Mouse (Mus musculus) erythroblast, adult 5-6 weeks (primary cell): Measurements from ENCODE around the gene Pcgf5. TPM values are rescaled to one million over a fixed set of nuclear protein-coding genes. Genes with fewer than 3 reads are reported as not detected.

ENCODE experiments used
- ATAC-seq: replicated peaks from 2 replicates; pipeline ENCODE4 v1.8.0; 2016; ENCODE audit warnings: moderate number of reproducible peaks, mild to moderate bottlenecking, moderate TSS enrichment, inconsistent platforms; ENCODE audit not compliant: poor library complexity, low FRiP score, severe bottlenecking
- total RNA-seq, 2 experiments: library from RNA; stranded (forward) in 1 of 2; stranded (reverse) in 1 of 2; fragments of 150-400 nt in 1 of 2; fragments of 200-764, 138-1000 nt in 1 of 2; gene quantifications; 2 replicates each; pipeline versions ENCODE4 v1.2.3 to v1.2.4; 2015 to 2017; ENCODE audit warnings: low replicate concordance in 2 of 2

Pcgf5 gene
- total RNA-seq, 2 experiments from 2014 or later: 18.6 to 48.1 TPM

DNA sequence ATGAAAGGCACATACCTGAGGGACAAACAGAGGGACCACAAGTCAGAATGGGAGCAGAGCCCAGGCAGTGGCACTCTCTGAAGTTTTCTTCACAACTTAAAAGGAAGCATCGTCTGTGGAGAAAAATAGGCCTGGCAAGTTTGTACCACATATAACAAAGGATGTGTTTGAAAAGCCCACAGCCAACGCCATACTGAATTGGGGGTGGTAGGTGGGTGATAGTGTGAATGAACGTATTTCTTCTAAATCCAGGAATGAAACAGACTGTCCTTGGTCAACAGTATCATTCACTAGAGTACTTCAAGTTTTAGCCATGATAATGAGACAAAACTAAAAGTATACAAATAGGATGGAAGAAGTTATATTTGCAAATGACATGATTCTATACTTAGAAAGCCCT is 123.2 kb downstream of the Pcgf5 start:
- no peak for ATAC-seq

DNA sequence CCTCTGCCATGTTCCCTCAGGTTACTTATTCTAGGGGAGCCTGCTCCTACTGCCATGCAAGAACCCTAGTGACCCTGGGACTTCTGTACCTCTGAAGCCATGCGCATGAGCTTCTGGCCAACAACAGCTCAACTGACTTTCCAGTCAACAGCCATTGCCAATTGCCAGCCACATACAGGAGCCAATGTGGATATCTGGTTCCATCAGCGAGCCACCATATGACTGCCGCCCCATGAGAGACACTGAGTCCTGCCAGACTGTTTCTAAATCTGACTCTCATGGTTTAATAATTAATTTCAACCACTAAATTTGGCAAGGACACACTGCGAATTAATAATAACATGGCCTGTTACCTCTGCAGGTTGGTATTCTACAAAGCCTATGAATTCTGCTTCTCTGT is 128.5 kb downstream of the Pcgf5 start:
- no peak for ATAC-seq

GRCm38 (mm10) chr19:36477151-36477550 is 129.0 kb downstream of the Pcgf5 start:
- no peak for ATAC-seq

DNA sequence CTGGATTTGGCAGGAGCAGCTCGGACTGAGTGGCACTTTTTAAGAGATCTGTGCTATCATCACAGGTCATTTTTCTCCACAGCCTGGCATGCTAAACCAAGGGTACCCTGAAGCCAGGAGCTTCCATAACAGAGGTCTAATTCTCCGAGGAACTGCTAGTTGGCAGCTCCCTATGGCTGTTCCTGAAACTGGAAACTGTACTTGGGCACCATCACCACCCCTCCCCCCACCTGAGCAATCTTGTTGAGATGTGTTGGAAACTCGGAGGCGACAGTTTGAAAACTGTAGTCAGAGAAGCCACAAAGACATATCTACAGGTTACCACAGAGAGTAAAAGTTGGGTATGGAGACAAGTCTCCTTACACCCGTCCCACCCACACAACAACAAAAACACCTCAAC is 129.6 kb downstream of the Pcgf5 start:
- ATAC-seq: no peak

DNA sequence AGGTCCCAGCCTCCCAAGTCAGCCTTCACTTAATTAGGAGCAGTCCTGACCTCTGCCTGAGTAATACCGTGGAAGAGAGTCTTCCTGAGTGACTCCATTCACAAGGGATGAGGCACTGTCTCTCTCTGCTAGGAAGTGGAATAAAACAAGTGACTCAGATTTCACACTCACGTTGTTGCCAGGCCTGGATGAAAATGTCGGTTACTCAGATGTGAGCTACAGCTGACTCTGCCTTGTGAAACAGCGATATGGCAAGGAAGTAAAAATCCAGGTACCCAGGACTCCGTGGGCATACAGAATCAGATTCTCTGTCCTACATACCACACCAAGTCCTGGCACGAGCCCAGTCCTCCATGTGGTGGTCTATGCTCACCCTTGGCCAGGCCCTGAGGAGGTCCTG is 142.8 kb downstream of the Pcgf5 start:
- no peak for ATAC-seq

DNA sequence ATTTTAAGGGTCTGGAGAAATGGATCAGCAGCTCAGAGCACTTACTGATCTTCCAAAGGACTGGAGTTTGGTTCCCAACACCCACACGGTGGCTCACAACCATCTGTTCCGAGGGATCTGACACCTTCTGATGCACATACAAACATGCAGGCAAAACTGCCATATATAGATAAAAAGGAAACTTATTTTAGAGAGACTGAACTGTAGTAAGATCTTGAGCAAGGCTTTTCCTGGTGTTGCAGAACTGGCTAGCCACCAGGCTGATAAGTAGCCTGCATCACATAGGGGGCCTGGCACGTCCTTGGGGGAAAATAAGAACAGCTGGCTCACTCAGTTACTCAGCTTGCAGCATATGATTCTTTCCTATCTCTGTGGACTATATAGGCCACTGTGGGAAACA is 147.4 kb downstream of the Pcgf5 start:
- no peak for ATAC-seq

DNA sequence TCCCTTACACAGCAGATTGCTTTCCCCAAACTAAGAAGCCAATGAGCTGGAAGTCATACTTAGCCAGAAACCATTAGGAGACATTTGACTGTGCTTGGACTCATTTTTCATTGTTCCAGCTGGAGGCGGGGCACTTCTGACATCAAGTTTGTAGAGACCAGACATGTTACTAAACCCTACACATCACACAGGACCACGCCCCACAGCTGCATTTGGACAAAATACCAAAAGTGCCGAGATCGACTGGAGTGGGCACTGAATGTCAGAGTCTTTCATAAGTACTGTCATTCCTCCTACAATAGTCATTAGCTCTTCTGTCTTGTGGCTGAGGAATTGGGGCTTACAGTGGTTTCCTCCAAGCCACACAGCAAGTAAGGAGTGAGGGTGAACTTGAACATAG is 148.4 kb downstream of the Pcgf5 start:
- ATAC-seq: no peak

GRCm38 (mm10) chr19:36497067-36497466 is 149.0 kb downstream of the Pcgf5 start:
- ATAC-seq: no peak; the same call in 1 of the 2 replicates

DNA sequence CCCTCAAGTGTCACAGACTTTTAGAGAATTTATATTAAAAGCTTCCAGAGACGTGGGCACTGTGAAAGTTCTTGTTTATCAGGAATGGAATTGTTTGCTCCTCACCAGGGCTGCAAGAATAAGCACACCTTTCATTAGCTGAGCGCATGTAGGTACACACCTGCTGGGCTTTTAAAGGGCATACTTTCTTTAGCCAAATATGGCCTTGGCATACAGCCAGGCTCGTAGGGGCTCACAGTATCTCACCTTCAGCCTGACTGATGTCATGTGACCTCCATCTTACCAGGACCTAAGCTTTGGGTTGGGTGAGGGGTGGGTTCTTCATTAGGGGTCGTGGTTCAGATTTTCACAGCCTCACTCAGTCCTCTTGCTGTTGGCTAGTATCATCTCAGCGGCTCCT is 149.6 kb downstream of the Pcgf5 start:
- ATAC-seq: no peak

DNA sequence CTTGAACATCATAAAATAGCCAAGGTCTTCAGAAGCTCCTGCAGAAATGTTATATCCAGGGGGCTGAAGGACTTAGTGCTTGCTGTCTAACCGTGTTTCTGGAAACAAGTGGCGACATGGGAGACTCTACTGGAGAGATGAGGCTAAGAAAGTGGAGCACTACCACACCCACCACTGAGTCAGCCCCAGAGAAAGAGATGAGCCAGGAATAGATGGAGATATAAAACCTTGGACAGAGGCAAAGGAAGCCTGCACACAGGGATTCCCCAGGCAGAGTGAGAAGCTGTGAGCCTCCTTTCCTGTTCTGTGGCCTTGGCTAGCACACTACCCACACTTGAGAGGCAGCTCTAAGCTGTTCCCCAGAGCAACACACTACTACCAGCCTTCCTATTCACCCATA is 156.6 kb downstream of the Pcgf5 start:
- no peak for ATAC-seq

Other genes with a start within 250 kb of the Pcgf5 start
- gene Ankrd1, start 228.2 kb upstream of the Pcgf5 start, total RNA-seq (2015; ENCODE audit: low replicate concordance): not detected in 2 replicates
- not detected in 2 replicates for gene Ankrd1, start 228.2 kb upstream of the Pcgf5 start, total RNA-seq (2017; ENCODE audit: low replicate concordance)
- 0.84 and 2.9 TPM in 2 replicates for gene Hectd2, start 206.3 kb downstream of the Pcgf5 start, total RNA-seq (2015; ENCODE audit: low replicate concordance)
- not detected in 2 replicates for gene Hectd2, start 206.3 kb downstream of the Pcgf5 start, total RNA-seq (2017; ENCODE audit: low replicate concordance)